Mouse (Mus musculus) heart, adult 9 months (tissue): ENCODE measurements around the gene Rasgrf1.

Experiments
- DNase-seq, 2 experiments: peaks; one replicate each; pipeline ENCODE4 v3.0.0; 2022; ENCODE audit warnings: low spot score in 2 of 2

Gene Rasgrf1

DNA sequence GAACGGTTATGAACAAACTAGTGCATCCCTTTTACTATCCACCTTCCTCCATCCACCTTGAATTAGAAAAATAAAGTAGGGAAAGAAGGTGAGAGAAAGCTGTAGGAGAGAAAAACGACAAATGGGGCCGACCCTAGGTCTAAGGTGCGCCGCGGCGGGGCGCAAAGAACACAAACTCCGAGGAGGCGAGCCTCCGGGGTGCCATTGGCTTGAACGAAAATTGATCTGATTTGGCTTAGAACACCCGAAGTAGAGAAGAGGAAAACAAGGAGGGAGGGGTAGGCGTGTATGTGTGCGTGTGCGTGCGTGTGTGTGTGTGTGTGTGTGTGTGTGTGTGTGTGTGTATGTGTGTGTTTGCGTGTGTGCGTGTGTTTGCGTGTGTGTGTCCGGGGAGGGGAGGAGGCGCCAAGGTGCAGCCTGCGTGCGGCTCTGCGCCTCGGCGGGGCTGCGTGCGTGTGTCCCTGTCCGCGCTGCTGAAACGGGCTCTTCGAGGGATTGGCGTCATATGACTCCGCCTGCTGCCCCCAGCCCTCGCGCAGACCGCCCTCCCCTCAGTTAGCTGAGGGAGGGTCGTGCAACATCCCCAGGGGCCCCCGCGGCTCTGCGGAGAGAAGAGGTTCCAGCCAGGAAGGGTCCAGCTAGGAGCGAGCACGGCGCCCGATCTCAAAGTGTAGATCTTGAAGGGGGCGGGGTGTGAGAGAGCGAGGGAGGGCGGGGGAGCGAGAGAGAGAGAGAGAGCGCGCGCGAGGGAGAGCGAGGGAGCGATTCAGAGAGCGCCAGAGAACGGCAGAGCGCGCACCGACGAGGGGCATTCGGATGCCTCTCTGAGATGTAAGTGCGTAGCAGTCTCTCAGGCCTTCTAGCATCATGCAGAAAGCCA lies at the start of gene Rasgrf1:
Rasgrf1 (plus strand) TSS at position 778 of the 880 bp plus-strand sequence.
- no peak for DNase-seq

- no peak for DNase-seq
Observed at GRCm38 (mm10) chr9:89860145-89860544, 49.6 kb upstream of the Rasgrf1 start.

GRCm38 (mm10) chr9:89860584-89860983 lies 49.1 kb upstream of the Rasgrf1 start:
- DNase-seq: no peak

DNA sequence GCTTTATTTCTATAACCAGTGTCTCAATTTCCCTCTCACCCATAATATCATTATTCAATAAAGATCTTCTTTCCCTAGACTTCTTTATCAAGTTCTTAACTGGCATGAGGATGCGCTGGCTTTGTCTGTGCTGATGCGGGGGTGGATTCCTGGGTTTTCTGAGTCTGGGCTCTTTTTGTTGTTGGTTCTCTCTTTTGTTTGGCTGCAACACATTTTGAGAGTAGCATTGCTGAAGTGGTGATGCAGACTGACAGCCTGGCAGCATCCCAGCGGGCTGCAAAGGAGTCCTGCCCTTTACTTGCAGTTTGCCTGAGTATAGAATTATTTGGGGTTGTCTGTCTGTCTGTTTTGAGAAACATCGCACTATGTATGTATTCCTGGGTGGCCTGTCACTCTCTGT lies 42.6 kb upstream of the Rasgrf1 start:
- no peak for DNase-seq

DNA sequence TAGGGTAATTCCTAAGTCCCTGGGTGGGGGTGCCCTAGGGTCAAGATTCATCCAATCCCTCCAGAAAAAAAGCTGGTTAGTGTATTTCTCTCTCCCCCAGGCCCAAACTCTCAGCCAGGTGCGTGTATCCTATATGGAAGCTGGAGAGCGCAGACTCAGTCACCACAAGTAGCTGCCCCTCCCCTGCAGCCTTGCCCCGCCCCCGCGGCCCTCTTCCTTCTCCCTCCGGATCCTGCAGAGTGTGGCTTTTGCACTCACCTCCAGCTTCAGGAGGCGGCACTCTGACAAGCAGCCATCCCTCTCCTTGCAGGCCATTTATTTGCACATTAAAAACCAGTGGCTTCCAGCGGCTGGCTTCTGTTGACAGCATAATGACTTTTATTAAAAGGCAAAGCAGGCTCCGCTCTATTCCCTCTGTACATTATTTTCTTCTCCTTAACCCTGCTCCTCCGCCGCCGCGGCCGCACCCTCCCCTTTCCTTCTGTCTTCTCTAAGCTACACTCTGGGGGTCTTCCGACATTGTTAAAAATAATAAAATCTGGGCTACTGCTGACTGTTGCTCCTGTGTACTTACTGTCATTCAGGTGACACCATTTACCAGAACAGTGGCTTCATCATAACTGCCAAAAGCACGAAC lies 41.5 kb upstream of the Rasgrf1 start:
- no peak for DNase-seq

GRCm38 (mm10) chr9:89869594-89869993 lies 40.1 kb upstream of the Rasgrf1 start:
- DNase-seq: no peak

DNA sequence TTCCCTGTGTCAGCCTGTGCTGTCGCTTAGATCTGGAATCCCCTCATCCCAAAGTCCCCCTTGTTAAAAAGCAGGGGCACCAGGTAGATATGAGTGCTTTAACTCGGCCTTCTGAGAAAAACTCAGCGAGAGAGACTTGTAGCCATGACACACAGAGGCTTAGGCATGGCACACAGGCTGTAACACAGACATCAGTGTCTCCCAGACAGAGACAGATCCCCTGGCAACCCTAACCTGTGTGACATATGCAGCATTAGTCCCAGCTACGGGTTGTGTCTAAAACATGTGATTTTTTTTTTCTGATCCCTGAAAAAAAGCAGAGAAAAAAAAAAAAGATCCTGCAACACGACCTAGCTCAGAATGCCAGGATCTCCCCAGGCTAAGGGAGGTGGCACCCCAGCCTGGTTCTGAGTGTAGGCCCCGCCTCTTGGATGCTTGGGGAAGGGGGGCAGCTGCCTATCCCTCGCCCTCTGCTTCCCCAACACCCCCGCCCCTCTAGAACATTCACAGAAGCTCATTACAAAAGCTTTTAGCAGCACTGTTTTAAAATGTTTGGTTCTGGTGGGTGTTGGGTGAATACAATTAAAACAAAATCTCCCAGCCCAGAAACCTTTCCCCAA lies 39.1 kb upstream of the Rasgrf1 start:
- no peak for DNase-seq

- DNase-seq: no peak
Observed at GRCm38 (mm10) chr9:89872137-89872536, 37.6 kb upstream of the Rasgrf1 start.

DNA sequence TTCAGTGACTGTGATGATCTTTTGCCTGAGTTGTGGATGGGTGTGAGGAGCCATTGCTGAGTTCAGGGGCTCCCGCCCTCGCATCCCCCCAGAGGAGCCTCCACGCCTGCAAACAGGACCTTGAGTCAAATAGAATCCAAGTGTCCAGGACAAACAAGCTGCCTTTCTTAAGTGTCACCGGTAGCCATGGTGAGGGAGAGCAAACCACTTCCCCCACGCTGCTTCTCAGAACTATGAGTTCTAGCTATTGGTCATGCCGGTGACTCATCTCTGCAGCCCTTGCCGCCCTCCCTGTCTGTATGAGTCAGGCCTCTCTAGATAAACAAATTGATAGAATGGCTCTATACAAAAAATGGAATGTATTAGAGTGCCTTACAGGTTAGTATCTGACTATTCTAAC lies 35.3 kb upstream of the Rasgrf1 start:
- peak in 1 of 2 experiments; percentile 3 for DNase-seq

DNA sequence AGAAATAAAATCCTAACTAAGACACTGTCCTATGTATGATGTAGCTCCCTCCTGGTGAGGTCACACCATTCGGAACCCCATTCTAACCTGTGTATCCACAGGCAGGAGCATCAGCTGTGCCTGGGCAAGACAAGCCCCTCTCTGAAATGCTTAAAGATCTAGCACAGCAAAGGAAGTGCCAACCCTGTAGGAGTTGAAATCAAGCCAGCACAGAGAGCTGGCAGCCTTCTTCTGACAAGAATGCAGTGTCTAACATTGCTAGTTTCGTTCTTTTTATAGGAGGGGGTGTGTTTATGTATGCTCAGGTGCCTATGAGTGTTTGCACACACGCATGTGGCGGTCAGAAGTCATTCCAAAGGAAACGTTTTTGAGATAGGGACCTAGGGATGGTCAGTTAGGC lies 34.2 kb upstream of the Rasgrf1 start:
- no peak for DNase-seq

DNA sequence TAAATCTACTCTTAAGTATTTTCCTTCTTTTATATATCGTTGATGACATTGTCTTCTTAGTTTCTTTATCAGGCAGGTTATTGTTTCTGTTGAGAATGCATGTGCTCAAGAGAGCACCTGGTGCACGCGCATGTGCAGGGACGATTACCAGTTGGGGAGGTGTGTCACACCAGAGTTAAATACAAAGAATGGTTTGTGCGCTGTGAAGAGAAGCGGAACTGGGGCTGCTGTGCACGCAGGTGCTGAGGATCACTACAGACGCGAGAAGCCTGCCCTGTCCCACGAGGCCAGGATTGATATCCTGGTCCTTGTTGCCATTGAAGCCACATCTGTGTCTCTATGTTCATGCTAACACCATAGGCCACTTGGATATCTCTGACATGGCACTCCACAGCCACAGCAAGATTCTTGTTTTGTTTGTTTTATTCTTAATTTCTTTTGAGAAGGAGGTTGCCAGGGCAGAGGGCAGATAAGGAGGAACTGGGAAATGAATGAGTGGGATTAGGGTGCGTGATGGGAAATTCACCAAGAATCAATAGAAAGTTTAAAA lies 31.2 kb upstream of the Rasgrf1 start:
- DNase-seq: no peak

DNA sequence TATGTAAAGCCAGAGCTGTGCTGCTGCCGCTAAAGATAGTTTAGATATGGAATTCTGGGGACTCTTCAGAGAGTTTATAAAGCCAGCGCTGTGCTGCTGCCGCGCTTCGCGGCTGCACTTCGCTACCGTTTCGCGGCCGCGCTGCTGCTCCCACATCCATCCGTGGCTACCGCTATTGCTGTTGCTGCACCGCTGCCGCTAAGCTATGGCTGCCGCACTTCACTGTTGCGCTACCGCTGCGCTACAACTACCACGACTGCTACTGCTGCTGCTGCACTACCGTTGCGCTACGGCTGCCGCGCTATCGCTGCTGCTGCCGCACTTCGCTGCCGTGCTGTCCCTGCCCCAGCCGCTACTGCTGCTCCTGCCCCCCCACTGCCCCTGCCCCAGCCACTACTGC lies 30.1 kb upstream of the Rasgrf1 start:
- DNase-seq: no peak

DNA sequence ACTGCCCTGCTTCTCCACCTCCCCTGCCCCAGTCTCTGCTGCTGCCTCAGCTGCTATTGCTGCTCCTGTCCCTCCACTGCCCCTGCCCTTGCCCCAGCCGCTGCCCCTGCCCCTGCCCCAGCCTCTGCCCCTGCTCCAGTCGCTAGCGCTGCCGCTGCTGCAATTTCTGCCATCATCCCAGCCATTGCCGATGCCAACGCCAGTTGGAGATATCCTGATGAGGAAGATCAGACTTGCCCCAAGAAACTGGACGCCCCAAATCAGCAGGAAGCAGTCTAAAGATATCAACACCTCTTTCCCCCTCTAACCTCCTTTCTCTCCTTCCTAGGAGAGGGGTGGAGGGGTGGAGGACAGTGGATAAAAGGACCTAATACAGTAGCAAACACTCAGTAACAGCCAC lies 28.2 kb upstream of the Rasgrf1 start:
- no peak for DNase-seq

GRCm38 (mm10) chr9:89882583-89882982 lies 27.1 kb upstream of the Rasgrf1 start:
- no peak for DNase-seq

DNA sequence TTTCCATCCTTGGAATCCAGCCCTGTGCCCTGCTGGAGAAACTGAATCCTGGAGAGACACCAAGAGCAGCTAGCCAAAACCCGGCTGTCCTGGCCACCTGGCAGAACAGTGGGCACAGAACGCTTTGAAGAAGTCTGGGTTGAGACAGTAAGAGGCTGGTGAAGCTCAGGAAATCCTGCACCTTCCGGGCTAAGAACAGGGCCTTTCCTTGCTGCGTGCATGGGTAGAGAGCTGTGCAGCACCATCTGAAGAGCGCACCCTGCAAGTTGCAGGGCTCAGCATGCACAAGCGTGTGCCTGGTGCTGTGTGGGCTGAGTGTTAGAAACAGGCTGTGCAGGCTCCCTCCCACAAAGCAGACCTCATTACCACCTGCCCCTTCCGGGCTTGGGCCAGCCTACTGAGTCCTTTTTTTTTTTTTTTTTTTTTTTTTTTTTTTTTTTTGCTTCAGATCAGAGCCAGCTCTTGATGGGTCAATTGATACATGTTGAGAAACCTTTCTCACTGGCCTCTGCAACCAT lies 23.9 kb upstream of the Rasgrf1 start:
- no peak for DNase-seq

GRCm38 (mm10) chr9:89891534-89892293 lies 18.0 kb upstream of the Rasgrf1 start:
- DNase-seq: no peak

DNA sequence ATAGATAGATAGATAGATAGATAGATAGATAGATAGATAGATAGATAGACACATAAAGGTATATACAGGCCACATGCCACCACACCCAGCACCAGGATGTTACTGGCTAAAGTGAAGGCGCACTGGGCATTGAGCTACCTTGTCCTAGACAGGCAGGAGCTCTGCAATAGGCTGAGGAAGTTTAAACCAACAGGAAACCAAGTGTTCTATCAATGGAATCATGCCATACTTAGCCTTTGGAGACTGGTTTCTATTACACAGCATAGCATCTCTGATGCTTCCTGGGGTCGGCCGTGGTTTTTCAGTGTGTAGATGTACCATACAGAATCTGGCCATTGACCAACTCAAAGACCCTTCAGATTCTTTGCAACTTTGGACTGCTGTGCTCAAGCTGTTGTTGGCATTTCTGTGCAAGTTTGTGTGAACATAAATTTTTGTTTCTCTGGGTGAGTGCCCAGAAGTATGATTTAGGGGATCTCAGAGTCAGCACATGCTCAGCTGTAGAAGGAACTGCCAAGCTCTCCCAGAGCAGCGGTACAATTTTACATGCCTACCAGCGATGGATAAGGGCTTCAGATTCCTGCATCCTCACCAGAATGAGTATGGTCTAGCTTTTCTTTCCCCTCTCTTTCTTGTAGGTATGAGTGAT lies 17.0 kb upstream of the Rasgrf1 start:
- no peak for DNase-seq

DNA sequence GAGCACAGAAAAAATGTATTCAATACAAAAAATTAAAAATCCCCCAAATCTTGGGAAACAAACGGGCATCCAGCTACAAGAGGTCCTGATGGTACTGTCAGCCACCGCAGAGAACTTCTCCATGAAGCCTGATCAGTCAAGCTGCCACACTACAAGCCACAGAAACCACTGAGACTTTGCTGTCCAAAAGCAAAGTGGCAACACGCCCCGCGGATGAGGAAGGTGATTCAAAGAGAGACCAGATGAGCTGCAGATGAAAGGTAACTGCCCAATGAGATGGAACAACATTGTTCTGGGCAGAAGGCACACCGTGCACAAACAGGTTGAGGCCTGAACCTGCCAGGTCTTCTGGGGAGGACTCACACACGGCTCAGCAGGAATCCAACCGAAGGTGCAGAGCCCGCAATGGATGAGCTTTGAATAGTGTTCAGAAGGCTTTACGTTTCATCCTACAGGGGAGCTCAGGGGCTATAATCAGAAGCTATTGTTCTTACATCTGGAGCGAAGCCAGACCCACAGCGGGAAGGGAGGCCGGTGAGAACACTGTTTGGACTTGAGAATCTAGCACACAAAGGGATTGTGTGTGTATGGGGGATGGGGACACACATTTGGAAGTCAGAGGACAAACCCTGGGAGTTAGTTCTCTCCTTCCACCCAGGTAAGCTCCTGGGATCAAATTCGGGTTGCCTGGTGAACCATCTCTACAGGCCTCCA lies 9.4 kb upstream of the Rasgrf1 start:
- no peak for DNase-seq

DNA sequence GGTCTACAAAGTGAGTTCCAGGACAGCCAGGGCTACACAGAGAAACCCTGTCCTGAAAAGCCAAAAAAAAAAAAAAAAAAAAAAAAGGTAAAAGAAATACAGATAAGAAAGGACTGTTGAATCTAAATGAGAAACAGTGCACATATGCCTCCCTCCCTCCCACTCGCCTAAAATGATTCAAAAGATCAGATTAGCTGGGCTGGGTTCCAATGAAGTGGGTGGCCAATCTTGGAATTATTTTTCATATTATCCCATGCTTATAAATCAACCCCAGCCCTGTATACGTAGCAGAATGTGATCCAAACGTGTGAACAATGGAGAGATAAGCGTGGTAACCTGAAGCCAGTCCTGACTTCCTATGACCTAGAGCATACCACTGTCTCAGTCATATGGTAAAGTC lies 8.5 kb upstream of the Rasgrf1 start:
- DNase-seq: no peak

DNA sequence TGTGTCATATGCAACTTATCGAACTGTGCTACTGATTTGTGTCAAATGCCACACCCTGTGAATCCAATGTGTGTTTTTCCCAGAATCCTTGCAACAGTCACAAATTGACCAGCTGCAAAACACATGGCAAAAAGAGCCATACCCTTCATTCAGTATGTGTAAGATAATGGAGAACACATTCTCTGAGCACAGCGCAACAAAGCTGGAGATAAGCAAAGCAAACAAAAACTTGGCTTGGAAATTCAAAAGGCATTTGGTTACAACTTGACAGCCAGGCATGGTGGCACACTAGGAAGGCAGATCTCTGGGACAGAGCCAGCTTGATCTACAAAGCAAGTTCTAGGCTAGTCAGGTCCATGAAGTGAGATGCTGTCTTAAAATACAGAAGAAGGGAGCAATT lies 6.9 kb upstream of the Rasgrf1 start:
- no peak for DNase-seq
